Mouse (Mus musculus): ENCODE data around the gene Dmac2.
"Not testable (repeated sequence)": the region's sequence is repeated elsewhere in the genome, so short reads cannot be mapped to it uniquely, and the experiment has no call there.

Dmac2 gene

GRCm38 (mm10) chr7:25618865-25619721 lies at the start of gene Dmac2:
TSS of gene Dmac2 (plus strand) at chr7:25619414.
- peak; percentile 94 for DNase-seq (ENCODE audit: low read depth, low spot score)

- DNase-seq (ENCODE audit: low read depth, low spot score) = not testable (repeated sequence)
Measured at GRCm38 (mm10) chr7:25573806-25574205, 45.4 kb upstream of the Dmac2 start.

DNA sequence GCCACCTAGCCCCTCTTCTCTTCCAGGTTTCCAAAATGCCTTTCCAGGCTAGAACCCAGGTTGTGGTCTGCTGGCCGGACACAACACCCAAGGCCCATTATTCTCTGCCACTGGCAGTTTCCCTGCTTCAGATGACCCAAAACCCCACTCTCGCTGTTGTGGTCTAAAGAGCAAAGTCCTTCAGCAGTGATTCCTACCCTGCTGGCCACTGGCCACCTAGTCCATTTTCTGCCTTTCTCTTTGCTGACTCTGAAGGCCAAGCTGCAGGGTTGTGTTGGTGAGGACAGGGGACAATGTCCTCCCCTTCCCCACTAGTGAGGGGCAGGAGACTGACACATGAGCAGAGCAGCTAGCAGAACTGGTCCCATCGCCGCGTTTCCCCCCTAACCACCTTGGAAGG lies 44.1 kb upstream of the Dmac2 start:
- DNase-seq (ENCODE audit: low read depth, low spot score) = no peak

GRCm38 (mm10) chr7:25575870-25576269 lies 43.3 kb upstream of the Dmac2 start:
- peak; percentile 20 for DNase-seq (ENCODE audit: low read depth, low spot score)

- not testable (repeated sequence) for DNase-seq (ENCODE audit: low read depth, low spot score)
Measured at GRCm38 (mm10) chr7:25576308-25576707, 42.9 kb upstream of the Dmac2 start.

- not testable (repeated sequence) for DNase-seq (ENCODE audit: low read depth, low spot score)
Measured at GRCm38 (mm10) chr7:25576793-25577437, 42.3 kb upstream of the Dmac2 start.

DNA sequence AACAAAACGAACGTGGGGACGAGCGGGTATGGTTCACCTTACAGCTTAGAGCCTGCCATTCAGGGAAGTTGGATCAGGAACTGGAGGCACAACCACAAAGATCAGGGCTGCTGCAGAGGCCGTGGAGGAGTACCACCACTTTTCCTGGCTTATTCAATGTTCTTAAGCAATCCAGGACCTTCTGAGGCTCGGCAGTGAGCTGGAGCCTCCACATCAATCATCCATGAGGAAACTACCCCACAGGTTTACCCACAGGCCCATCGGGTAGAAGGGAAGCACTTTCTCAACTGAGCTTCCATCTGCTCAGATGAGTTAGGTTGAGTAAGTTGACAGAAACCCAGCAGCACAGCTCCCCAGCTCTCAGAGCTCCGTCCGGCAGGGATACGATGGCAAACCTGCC lies 39.8 kb upstream of the Dmac2 start:
- DNase-seq (ENCODE audit: low read depth, low spot score) = no peak

- DNase-seq (ENCODE audit: low read depth, low spot score) = no peak
Measured at GRCm38 (mm10) chr7:25582301-25582810, 36.9 kb upstream of the Dmac2 start.

DNA sequence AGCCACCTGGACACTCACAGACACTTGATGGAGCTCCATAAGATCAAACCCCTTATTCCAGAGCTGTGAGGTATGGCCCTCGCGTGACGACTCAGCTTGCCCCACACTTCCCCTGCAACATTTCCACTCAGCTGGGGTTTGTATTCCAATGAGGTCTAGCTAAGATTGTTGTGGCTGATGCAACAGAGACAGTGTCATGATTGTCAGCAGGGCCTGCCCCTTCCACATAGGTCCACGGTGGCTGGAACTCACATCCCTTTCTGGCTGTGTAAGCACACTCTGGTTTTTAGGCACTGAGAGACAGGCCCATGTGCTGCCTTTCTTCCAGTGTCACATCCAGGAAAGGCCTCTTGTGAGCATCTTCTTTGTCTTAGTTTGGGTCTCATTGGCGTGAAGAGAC lies 34.6 kb upstream of the Dmac2 start:
- no peak for DNase-seq (ENCODE audit: low read depth, low spot score)

DNA sequence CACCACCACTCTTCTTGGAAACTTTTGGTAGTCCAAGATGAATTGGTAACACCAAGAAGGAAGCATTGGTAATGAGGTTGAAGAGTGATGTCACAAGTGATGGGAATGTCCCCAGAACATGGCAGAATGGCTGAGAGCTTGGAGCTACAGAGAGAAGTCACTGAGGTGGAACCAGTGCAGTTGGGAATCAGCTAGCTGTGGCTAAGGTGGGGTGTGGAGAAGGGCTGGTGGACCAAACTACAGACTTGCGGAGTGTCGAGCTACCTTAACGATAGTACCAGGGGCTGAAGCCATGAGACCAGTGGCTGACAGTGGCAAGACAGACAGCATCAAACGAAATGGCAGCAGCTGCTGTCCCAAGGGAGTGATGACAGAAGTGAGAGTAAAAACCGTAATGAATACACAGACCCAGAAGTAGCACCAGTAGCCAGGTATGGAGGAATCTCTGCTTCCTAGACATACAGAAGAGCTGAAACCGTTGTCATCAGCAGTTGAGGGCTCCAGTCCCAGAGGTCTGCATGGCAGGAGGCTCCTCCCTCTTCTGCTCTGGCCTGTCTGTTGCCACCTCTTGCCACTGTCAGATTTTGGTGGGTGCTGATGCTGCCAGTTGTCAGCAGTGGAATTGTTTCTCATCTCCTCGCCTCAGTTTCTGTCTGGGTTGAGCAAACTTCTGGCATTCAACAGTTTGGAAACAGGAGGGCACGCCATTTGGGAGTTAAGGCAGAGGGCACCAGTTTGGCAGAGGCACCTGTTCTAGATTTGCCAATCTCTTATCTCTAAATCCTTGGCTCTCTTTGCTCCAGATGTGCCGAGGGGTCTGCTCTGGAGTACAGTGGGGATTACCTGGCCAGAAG lies 33.6 kb upstream of the Dmac2 start:
- DNase-seq (ENCODE audit: low read depth, low spot score) = no peak

DNA sequence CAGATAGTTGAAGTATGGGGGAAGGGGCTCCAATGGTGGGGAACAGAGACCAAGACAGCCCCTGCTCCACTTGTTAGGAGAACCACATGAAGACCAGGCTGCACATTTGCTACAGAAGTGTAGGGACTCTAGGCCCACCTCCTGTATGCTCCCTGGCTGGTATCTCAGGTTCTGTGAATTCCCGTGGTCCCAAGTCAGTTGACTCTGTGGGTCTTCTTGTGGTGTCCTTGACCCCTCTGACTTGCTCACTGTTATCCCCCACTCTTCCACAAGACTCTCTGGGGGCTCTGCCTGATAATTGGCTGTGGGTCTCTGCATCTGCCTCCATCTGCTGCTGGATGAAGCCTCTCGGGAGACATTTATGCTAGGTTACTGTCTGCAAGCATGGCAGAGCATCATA lies 28.0 kb upstream of the Dmac2 start:
- DNase-seq (ENCODE audit: low read depth, low spot score) = no peak

GRCm38 (mm10) chr7:25593859-25594258 lies 25.4 kb upstream of the Dmac2 start:
- DNase-seq (ENCODE audit: low read depth, low spot score) = no peak

DNA sequence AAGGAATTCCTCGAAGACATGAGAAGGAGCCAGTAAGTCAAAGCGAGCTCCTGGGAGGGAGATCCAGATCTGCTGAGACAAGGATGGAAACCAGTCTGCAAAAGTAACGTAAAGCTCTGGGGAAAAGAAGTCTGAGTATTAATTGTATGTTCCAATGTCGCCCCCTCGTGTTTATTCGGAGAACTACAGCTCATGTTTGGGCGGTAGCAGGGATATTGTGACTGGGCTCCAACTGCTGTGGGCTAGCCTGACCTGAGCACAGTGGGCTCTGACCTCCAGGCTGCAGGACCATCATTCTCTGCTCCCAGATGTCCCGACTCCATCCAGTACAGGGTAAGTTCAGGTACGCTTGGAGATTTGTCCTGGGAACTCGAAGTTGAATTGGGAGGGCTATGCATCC lies 19.6 kb upstream of the Dmac2 start:
- DNase-seq (ENCODE audit: low read depth, low spot score) = peak; percentile 80

GRCm38 (mm10) chr7:25600666-25601065 lies 18.5 kb upstream of the Dmac2 start:
- DNase-seq (ENCODE audit: low read depth, low spot score) = no peak

DNA sequence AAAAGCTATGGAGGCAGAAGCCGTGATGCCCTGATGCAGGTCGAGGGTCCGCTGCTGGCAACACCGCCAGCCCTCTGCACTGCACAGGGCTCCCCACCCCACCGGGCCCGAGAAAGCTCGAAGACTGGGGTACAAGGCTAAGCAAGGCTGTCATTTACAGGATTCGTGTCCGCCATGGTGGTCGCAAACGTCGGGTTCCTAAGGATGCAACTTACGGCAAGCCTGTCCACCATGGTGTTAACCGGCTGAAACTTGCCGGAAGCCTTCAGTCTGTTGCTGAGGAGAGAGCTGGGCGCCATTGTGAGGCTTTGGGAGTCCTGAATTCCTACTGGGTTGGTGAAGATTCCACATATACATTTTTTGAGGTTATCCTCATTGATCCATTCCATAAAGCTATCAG lies 17.9 kb upstream of the Dmac2 start:
- DNase-seq (ENCODE audit: low read depth, low spot score) = no peak

GRCm38 (mm10) chr7:25606625-25607063 lies 12.6 kb upstream of the Dmac2 start:
- no peak for DNase-seq (ENCODE audit: low read depth, low spot score)

DNA sequence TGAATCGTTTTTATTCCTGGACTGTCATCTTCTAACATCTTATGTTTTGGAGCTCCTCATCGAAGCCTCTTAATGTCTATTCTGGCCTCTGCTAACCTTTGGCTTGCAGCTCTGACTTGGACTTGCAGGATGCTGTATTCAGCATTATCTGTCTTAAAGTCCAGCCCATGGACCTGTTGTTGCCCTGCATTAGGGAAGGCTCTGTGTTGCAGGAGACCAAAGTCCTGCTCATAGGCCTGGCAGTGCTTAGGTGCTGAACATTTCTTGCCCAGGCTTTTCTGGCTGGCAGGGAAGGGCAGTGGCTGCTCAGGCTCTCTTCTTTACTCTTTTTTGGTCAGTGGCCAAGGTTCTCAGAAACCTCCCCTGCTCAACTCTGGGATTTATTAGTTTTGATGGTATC lies 12.0 kb upstream of the Dmac2 start:
- DNase-seq (ENCODE audit: low read depth, low spot score) = no peak

- no peak for DNase-seq (ENCODE audit: low read depth, low spot score)
Measured at GRCm38 (mm10) chr7:25610056-25610455, 9.2 kb upstream of the Dmac2 start.

DNA sequence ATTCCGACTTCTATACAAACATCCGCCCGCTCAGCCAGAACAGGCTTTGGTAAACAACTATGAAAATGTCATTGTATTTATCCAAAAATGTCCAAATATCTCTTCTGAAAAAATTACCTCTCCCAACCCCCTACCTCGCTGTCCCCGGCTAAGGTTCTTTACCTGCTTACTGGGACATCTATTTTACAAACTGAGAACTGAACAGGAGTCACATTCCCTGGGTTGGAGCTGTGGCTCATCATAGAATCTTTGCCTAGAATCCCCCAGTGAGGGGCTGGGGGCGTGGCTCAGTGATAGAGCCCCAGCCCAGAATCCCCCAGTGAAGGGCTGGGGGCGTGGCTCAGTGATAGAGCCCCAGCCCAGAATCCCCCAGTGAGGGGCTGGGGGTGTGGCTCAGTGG lies 7.7 kb upstream of the Dmac2 start:
- DNase-seq (ENCODE audit: low read depth, low spot score) = no peak

GRCm38 (mm10) chr7:25614086-25614485 lies 5.1 kb upstream of the Dmac2 start:
- no peak for DNase-seq (ENCODE audit: low read depth, low spot score)

GRCm38 (mm10) chr7:25614831-25615705 lies 4.1 kb upstream of the Dmac2 start:
- DNase-seq (ENCODE audit: low read depth, low spot score) = no peak
